Mouse (Mus musculus) embryonic stem cell, embryonic (primary cell): ENCODE measurements around the gene Scrn1.

Source experiments
- CTCF ChIA-PET, 4 experiments: fragments of 300-600 bp in 2 of 4; fragments of 350-600 bp in 2 of 4; sonication (Branson Sonifier 250); formaldehyde crosslinking; loops; one replicate each; lab custom pipeline; 2022; ENCODE audit warnings: inconsistent platforms in 2 of 4; lab: Charles Lee
- POLR2A ChIA-PET, 4 experiments: fragments of 300-600 bp in 2 of 4; fragments of 350-600 bp in 2 of 4; sonication (Branson Sonifier 250); formaldehyde crosslinking; loops; one replicate each; lab custom pipeline; 2022; ENCODE audit warnings: antibody characterized with exemption in 4 of 4, inconsistent platforms in 1 of 4; lab: Charles Lee

Gene Scrn1

GRCm38 (mm10) chr6:54586911-54587310, 20.6 kb upstream of the Scrn1 start:
- POLR2A ChIA-PET: interaction anchor here in 1 of 4 experiments (1.1 kb wide), 1 partner anchor 8 kb away, joined by 4 read pairs; the partner anchor contains the start of gene Plekha8

GRCm38 (mm10) chr6:54586175-54586574, 19.9 kb upstream of the Scrn1 start:
- CTCF ChIA-PET: interaction anchor here (0.5 to 1.0 kb wide), 13 partner anchors 12 to 581 kb away, joined by 3 to 4 read pairs (median 3); partner anchors contain the start of genes Ggct (in 1 of the 4) and Scrn1 (in 1 of the 4)
- POLR2A ChIA-PET: interaction anchor here in 1 of 4 experiments (1.0 to 1.1 kb wide), 2 partner anchors 8 to 453 kb away, joined by 3 to 4 read pairs; partner anchors contain the start of gene Plekha8

More at GRCm38 (mm10) chr6:54586911-54587310, 20.6 kb upstream of the Scrn1 start:
- CTCF ChIA-PET: interaction anchor here in 3 of 4 experiments (0.8 to 0.9 kb wide), 3 partner anchors 255 to 580 kb away, joined by 3 read pairs; no protein-coding TSS in a partner anchor

GRCm38 (mm10) chr6:54573218-54573955, 7.1 kb upstream of the Scrn1 start:
- POLR2A ChIA-PET: interaction anchor here in 1 of 4 experiments (2.1 kb wide), 1 partner anchor 8 kb away, joined by 7 read pairs; no protein-coding TSS in a partner anchor
- CTCF ChIA-PET: interaction anchor here in 3 of 4 experiments (0.6 to 1.5 kb wide), 4 partner anchors 13 to 576 kb away, joined by 3 to 4 read pairs (median 3); no protein-coding TSS in a partner anchor

GRCm38 (mm10) chr6:54569776-54570175, 3.5 kb upstream of the Scrn1 start:
- POLR2A ChIA-PET: interaction anchor here in 1 of 4 experiments (1.5 kb wide), 1 partner anchor 10 kb away, joined by 3 read pairs; no protein-coding TSS in a partner anchor
- CTCF ChIA-PET: no interaction called here

- CTCF ChIA-PET: interaction anchor here (0.6 to 1.5 kb wide), 7 partner anchors 20 to 500 kb away, joined by 3 to 5 read pairs (median 3); no protein-coding TSS in a partner anchor
- POLR2A ChIA-PET: interaction anchor here in 3 of 4 experiments (0.8 to 3.8 kb wide), 12 partner anchors 11 to 472 kb away, joined by 3 to 19 read pairs (median 4); partner anchors contain the start of genes Plekha8 (in 2 of the 3) and Mturn (in 1 of the 3)
Measured at GRCm38 (mm10) chr6:54566546-54566919, 244 bp upstream of the Scrn1 start.

- ChIA-PET CTCF (interaction anchor here in 3 of 4 experiments (0.7 to 1.7 kb wide), 4 partner anchors 15 to 647 kb away, joined by 3 to 4 read pairs (median 4); no protein-coding TSS in a partner anchor), POLR2A (interaction anchor here in 3 of 4 experiments (0.5 to 3.8 kb wide), 20 partner anchors 9 to 730 kb away, joined by 3 to 19 read pairs (median 4); partner anchors contain the start of genes Ggct (in 1 of the 3) and Plekha8 (in 1 of the 3))
Measured at GRCm38 (mm10) chr6:54565012-54565411, 1.3 kb downstream of the Scrn1 start.

- CTCF ChIA-PET: interaction anchor here in 3 of 4 experiments (0.7 to 1.7 kb wide), 4 partner anchors 15 to 647 kb away, joined by 3 to 4 read pairs (median 4); no protein-coding TSS in a partner anchor
- POLR2A ChIA-PET: interaction anchor here in 3 of 4 experiments (0.5 to 3.8 kb wide), 20 partner anchors 9 to 730 kb away, joined by 3 to 19 read pairs (median 4); partner anchors contain the start of gene Ggct (in 1 of the 3)
Measured at GRCm38 (mm10) chr6:54564506-54564991, 1.7 kb downstream of the Scrn1 start.

GRCm38 (mm10) chr6:54563561-54563960, 2.7 kb downstream of the Scrn1 start:
- CTCF ChIA-PET: no interaction called here
- POLR2A ChIA-PET: interaction anchor here in 1 of 4 experiments (0.6 to 3.8 kb wide), 4 partner anchors 9 to 390 kb away, joined by 3 to 14 read pairs (median 8); no protein-coding TSS in a partner anchor

- POLR2A ChIA-PET: interaction anchor here in 2 of 4 experiments (0.6 kb wide), 2 partner anchors 395 to 908 kb away, joined by 3 to 4 read pairs; no protein-coding TSS in a partner anchor
- CTCF ChIA-PET: interaction anchor here in 3 of 4 experiments (0.6 to 1.0 kb wide), 4 partner anchors 31 to 171 kb away, joined by 3 to 4 read pairs (median 3); no protein-coding TSS in a partner anchor
Measured at GRCm38 (mm10) chr6:54562018-54562809, 4.1 kb downstream of the Scrn1 start.

GRCm38 (mm10) chr6:54558466-54558865, 7.8 kb downstream of the Scrn1 start:
- POLR2A ChIA-PET: interaction anchor here in 1 of 4 experiments (0.6 kb wide), 1 partner anchor 35 kb away, joined by 4 read pairs; no protein-coding TSS in a partner anchor
- CTCF ChIA-PET: no interaction called here

- ChIA-PET CTCF (no interaction called here), POLR2A (no interaction called here)
Measured at GRCm38 (mm10) chr6:54557671-54558070, 8.6 kb downstream of the Scrn1 start.

GRCm38 (mm10) chr6:54555816-54556215, 10.5 kb downstream of the Scrn1 start:
- CTCF ChIA-PET: no interaction called here

GRCm38 (mm10) chr6:54554341-54555110, 11.8 kb downstream of the Scrn1 start:
- POLR2A ChIA-PET: interaction anchor here (0.6 to 3.9 kb wide), 8 partner anchors 10 to 559 kb away, joined by 3 to 14 read pairs (median 4); partner anchors contain the start of gene Scrn1 (in 3 of the 4)
- CTCF ChIA-PET: interaction anchor here in 1 of 4 experiments (1.0 kb wide), 1 partner anchor 48 kb away, joined by 3 read pairs; no protein-coding TSS in a partner anchor

More at GRCm38 (mm10) chr6:54555816-54556215, 10.5 kb downstream of the Scrn1 start:
- POLR2A ChIA-PET: interaction anchor here (1.4 to 3.9 kb wide), 4 partner anchors 9 to 11 kb away, joined by 3 to 14 read pairs (median 4); partner anchors contain the start of gene Scrn1 (in 3 of the 4)

- ChIA-PET CTCF (no interaction called here), POLR2A (interaction anchor here in 2 of 4 experiments (0.9 to 3.9 kb wide), 2 partner anchors 11 kb away, joined by 4 to 14 read pairs; partner anchors contain the start of gene Scrn1 (in 1 of the 2))
Measured at GRCm38 (mm10) chr6:54553632-54554031, 12.7 kb downstream of the Scrn1 start.

GRCm38 (mm10) chr6:54552721-54553413, 13.4 kb downstream of the Scrn1 start:
- POLR2A ChIA-PET: interaction anchor here in 1 of 4 experiments (3.9 kb wide), 1 partner anchor 12 kb away, joined by 14 read pairs; the partner anchor contains the start of gene Scrn1
- CTCF ChIA-PET: interaction anchor here in 1 of 4 experiments (0.7 kb wide), 1 partner anchor 45 kb away, joined by 3 read pairs; no protein-coding TSS in a partner anchor
